Mouse (Mus musculus): ENCODE data around the gene Dnmt3a.

DNA sequence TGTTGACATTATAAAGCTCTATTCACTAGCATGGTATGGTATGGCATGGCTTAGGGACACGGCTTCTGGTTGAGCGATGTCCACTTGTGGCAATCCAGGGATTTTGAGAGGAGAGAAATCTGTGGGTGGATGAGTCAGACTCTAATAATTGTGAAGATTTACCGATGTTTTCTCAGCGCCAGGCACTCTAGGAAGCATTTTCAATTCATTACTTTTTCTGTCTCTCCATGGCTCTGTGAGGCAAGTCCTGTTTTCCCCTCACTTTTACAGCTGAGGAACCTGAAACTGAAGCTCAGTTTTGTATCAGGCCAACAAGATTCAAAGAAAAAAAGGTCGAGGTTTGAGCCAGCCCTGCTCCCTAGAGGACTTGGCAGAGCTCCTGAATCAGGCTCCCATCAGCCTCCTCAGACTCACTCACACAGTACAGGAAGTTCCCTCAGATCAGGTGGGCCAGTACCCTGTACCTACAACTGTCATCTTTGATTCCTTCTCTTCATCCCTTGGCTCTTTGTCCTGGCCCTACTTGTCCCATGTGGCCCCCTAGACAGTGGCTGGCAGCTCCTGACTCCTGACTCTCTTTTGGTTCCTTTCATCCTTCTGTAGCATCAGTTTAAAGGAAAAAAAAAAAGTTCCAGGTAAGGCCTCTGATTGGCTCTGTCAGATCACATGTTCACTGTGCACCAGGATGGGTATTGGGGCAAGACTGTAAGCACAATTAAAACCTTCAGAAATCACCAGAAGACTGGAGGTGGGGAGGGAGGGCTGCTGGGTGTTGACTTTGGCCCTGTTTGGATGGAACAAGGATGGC is 19.3 kb downstream of the Dnmt3a start:
- TF ChIP-seq EP300 (IDR thresholded peaks at IDR 0.05; ENCODE audit: low read depth) (no peak), CTCF (IDR thresholded peaks at IDR 0.05; ENCODE audit: low read depth) (no peak)
